Comparison of ENCODE assay signal across 9 mouse cellular contexts in genomic region chr5:20676193-20676871, GRCm38 (mm10).
DNase-seq lines count a peak whose midpoint lies in the region; ATAC-seq and TF ChIP-seq lines count a peak whose summit lies in the region.
"Had no signal": no experiment of that assay in that cellular context is flagged by ENCODE, and none has a peak within 500 bp of the region (broad histone marks: within the 10 kb centered on the region; RNA-seq: fewer than 3 reads in every experiment).

No protein-coding gene starts in this region.

- H3K4me2 ChIP-seq in intestine, embryonic 14.5 days (ENCODE audit: low read length): no peak overlapping the region
- H3K4me2 ChIP-seq in intestine, postnatal 0 days (replicated peaks; ENCODE audit: low read depth): no peak overlapping the region
- H3K4me2 ChIP-seq in forebrain, embryonic 16.5 days (ENCODE audit: low read length): no peak overlapping the region
- H3K4me2 ChIP-seq in midbrain, embryonic 16.5 days (ENCODE audit: low read length): no peak overlapping the region
- no peak overlapping the region for H3K4me2 ChIP-seq in heart, embryonic 12.5 days

- DNase-seq in intestine, embryonic 14.5 days (ENCODE audit: low spot score): no peak
- DNase-seq in WW6 (ENCODE audit: low read depth, low spot score): peak; percentile 11
- no peak for DNase-seq in gastrocnemius, adult 18-20 months (ENCODE audit: low spot score)
- DNase-seq in layer of hippocampus, adult 9-10 months (ENCODE audit: low spot score): no peak

- H3K27ac ChIP-seq in intestine, embryonic 14.5 days (ENCODE audit: low read depth): 0 out of 2 replicates have a peak overlapping the region, but pooled peaks have one; percentile 51
- no peak overlapping the region for H3K27ac ChIP-seq in intestine, postnatal 0 days (ENCODE audit: low read depth, low read length)
- peak overlapping the region; percentile 41 for H3K27ac ChIP-seq in forebrain, embryonic 16.5 days (ENCODE audit: low read length)
- H3K27ac ChIP-seq in midbrain, embryonic 16.5 days (ENCODE audit: low read length): peak overlapping the region; percentile 69
- H3K27ac ChIP-seq in heart, embryonic 12.5 days (ENCODE audit: poor library complexity, severe bottlenecking): no peak overlapping the region
- H3K27ac ChIP-seq: macrophage had no signal

- TF ChIP-seq CTCF in intestine, postnatal 0 days (IDR thresholded peaks at IDR 0.05; ENCODE audit: low read depth): no peak

- H3K27me3 ChIP-seq in intestine, embryonic 14.5 days (replicated peaks; ENCODE audit: control insufficient read depth, insufficient read depth, low read length): no peaks in the 10 kb centered on the region
- H3K27me3 ChIP-seq in intestine, postnatal 0 days (replicated peaks; ENCODE audit: control insufficient read depth, insufficient read depth, low read length): no peaks in the 10 kb centered on the region
- H3K27me3 ChIP-seq in forebrain, embryonic 16.5 days (replicated peaks; ENCODE audit: control insufficient read depth, insufficient read depth, low read length): no peaks in the 10 kb centered on the region
- no peaks in the 10 kb centered on the region for H3K27me3 ChIP-seq in midbrain, embryonic 16.5 days (ENCODE audit: control insufficient read depth, insufficient read depth, low read depth, low read length)
- no peaks in the 10 kb centered on the region for H3K27me3 ChIP-seq in heart, embryonic 12.5 days (replicated peaks)

- H3K9me3 ChIP-seq in intestine, embryonic 14.5 days (ENCODE audit: control insufficient read depth, low read length): no peaks in the 10 kb centered on the region
- no peaks in the 10 kb centered on the region for H3K9me3 ChIP-seq in intestine, postnatal 0 days (ENCODE audit: control insufficient read depth)
- H3K9me3 ChIP-seq in forebrain, embryonic 16.5 days (ENCODE audit: control insufficient read depth, low read length): no peaks in the 10 kb centered on the region
- H3K9me3 ChIP-seq in midbrain, embryonic 16.5 days (replicated peaks; ENCODE audit: control insufficient read depth, low read length, poor library complexity, severe bottlenecking): no peaks in the 10 kb centered on the region
- H3K9me3 ChIP-seq in heart, embryonic 12.5 days (replicated peaks): no peaks in the 10 kb centered on the region

- WGBS in intestine, embryonic 14.5 days: 13% methylated on average over 7 of the region's 7 CpGs
- 21% methylated on average over 7 of the region's 7 CpGs for WGBS in intestine, postnatal 0 days
- WGBS in forebrain, embryonic 16.5 days: 14% methylated on average over 7 of the region's 7 CpGs
- 12% methylated on average over 7 of the region's 7 CpGs for WGBS in midbrain, embryonic 16.5 days
- WGBS in heart, embryonic 12.5 days: 37% methylated on average over 7 of the region's 7 CpGs

- H3K4me1 ChIP-seq in intestine, embryonic 14.5 days (replicated peaks; ENCODE audit: control insufficient read depth, insufficient read depth, low read length): peaks cover 5% of the 10 kb centered on the region; the same call in 1 of the 2 replicates
- no peaks in the 10 kb centered on the region for H3K4me1 ChIP-seq in intestine, postnatal 0 days (replicated peaks; ENCODE audit: control insufficient read depth, insufficient read depth, low read length)
- peaks cover 10% of the 10 kb centered on the region for H3K4me1 ChIP-seq in forebrain, embryonic 16.5 days (replicated peaks; ENCODE audit: control insufficient read depth, insufficient read depth, low read length)
- peaks cover 10% of the 10 kb centered on the region for H3K4me1 ChIP-seq in midbrain, embryonic 16.5 days (ENCODE audit: control insufficient read depth, insufficient read depth, low read length)
- peaks cover 10% of the 10 kb centered on the region; the same call in 1 of the 2 replicates for H3K4me1 ChIP-seq in heart, embryonic 12.5 days (replicated peaks)

- ATAC-seq in intestine, embryonic 14.5 days (replicated peaks; ENCODE audit: low FRiP score, low TSS enrichment, low read depth): 0 out of 2 replicates have a peak, but pooled peaks have one; percentile 15
- no peak for ATAC-seq in intestine, postnatal 0 days
- peak; percentile 73 for ATAC-seq in forebrain, embryonic 16.5 days
- ATAC-seq in midbrain, embryonic 16.5 days: peak; percentile 66
- ATAC-seq in heart, embryonic 12.5 days (ENCODE audit: insufficient number of reproducible peaks, low FRiP score): no peak

- no peak overlapping the region for H3K9ac ChIP-seq in intestine, embryonic 14.5 days (ENCODE audit: low read length)
- H3K9ac ChIP-seq in intestine, postnatal 0 days (ENCODE audit: low read depth, low read length): no peak overlapping the region
- no peak overlapping the region for H3K9ac ChIP-seq in forebrain, embryonic 16.5 days (replicated peaks; ENCODE audit: low read depth, low read length)
- no peak overlapping the region for H3K9ac ChIP-seq in midbrain, embryonic 16.5 days (ENCODE audit: low read depth, low read length)
- no peak overlapping the region for H3K9ac ChIP-seq in heart, embryonic 12.5 days

- H3K4me3 ChIP-seq in intestine, embryonic 14.5 days (ENCODE audit: low read depth, low read length): no peak overlapping the region
- H3K4me3 ChIP-seq in intestine, postnatal 0 days (ENCODE audit: low read depth, low read length): no peak overlapping the region
- no peak overlapping the region for H3K4me3 ChIP-seq in forebrain, embryonic 16.5 days (replicated peaks; ENCODE audit: low read length)
- H3K4me3 ChIP-seq in midbrain, embryonic 16.5 days (ENCODE audit: low read depth, low read length): no peak overlapping the region
- no peak overlapping the region for H3K4me3 ChIP-seq in heart, embryonic 12.5 days

- no peaks in the 10 kb centered on the region for H3K36me3 ChIP-seq in intestine, embryonic 14.5 days (ENCODE audit: control insufficient read depth, insufficient read depth, low read length)
- H3K36me3 ChIP-seq in intestine, postnatal 0 days (ENCODE audit: control insufficient read depth, insufficient read depth): no peaks in the 10 kb centered on the region
- H3K36me3 ChIP-seq in forebrain, embryonic 16.5 days (ENCODE audit: control insufficient read depth, insufficient read depth): no peaks in the 10 kb centered on the region
- H3K36me3 ChIP-seq in midbrain, embryonic 16.5 days (ENCODE audit: control insufficient read depth, insufficient read depth, low read length): no peaks in the 10 kb centered on the region
- H3K36me3 ChIP-seq in heart, embryonic 12.5 days: no peaks in the 10 kb centered on the region

Comparison
In these comparisons a context has a peak if more than half of its experiments do, and no peak if none do; other contexts are left out.
1. ATAC-seq: peak in intestine, embryonic 14.5 days (single experiment), forebrain, embryonic 16.5 days (single experiment) and midbrain, embryonic 16.5 days (single experiment); none in intestine, postnatal 0 days (single experiment) and heart, embryonic 12.5 days (single experiment).
2. H3K27ac ChIP-seq: peak in intestine, embryonic 14.5 days (single experiment), forebrain, embryonic 16.5 days (single experiment) and midbrain, embryonic 16.5 days (single experiment); none in intestine, postnatal 0 days (single experiment) and heart, embryonic 12.5 days (single experiment).